Mouse (Mus musculus) embryonic fibroblast, embryonic 13.5 days (primary cell): ENCODE results near the gene Serpina1f. TPM values are rescaled to one million over a fixed set of nuclear protein-coding genes. Genes with fewer than 3 reads are reported as not detected.
"Not testable (repeated sequence)": the region's sequence is repeated elsewhere in the genome, so short reads cannot be mapped to it uniquely, and the experiment has no call there.

Experiments
- H3K27ac ChIP-seq: 2 replicates; pipeline ENCODE4 v1.5.1; 2012; ENCODE audit warnings: low read length, control low read depth, inconsistent platforms; ENCODE audit not compliant: insufficient read depth
- H3K4me1 ChIP-seq: 2 replicates; pipeline ENCODE4 v1.6.1; 2011; ENCODE audit warnings: low read length; ENCODE audit not compliant: control insufficient read depth, insufficient read depth
- H3K4me3 ChIP-seq: 2 replicates; pipeline ENCODE4 v1.5.1; 2011; ENCODE audit warnings: mild to moderate bottlenecking, control low read depth, low read length; ENCODE audit not compliant: insufficient read depth
- CTCF ChIP-seq: IDR thresholded peaks from 2 replicates; pipeline ENCODE4 v1.5.1; 2011; ENCODE audit warnings: mild to moderate bottlenecking, control low read depth, low read length, moderate library complexity, borderline replicate concordance; ENCODE audit not compliant: insufficient read depth
- POLR2A ChIP-seq: IDR thresholded peaks from 2 replicates; pipeline ENCODE4 v1.6.1; 2011; ENCODE audit warnings: low read depth, mild to moderate bottlenecking, control low read depth, low read length, moderate library complexity
- polyA plus RNA-seq: library from polyadenylated mRNA; stranded (reverse); fragments of >200 nt; gene quantifications from 2 replicates; pipeline ENCODE4 v1.2.4, GENCODE M21; 2011; ENCODE audit warnings: low read depth; ENCODE audit not compliant: missing spikeins, insufficient read length

Gene Serpina1f
- polyA plus RNA-seq, 1 experiment, result not detected

- no peak for TF ChIP-seq POLR2A
Observed at GRCm38 (mm10) chr12:103670344-103670743, 25.0 kb downstream of the Serpina1f start.

GRCm38 (mm10) chr12:103665286-103665685 is 30.0 kb downstream of the Serpina1f start:
- Histone ChIP-seq H3K4me1 (no peaks in the 10 kb centered on the region), H3K27ac (no peak overlapping the region), H3K4me3 (no peak overlapping the region)
- TF ChIP-seq CTCF (no peak), POLR2A (no peak)

More at GRCm38 (mm10) chr12:103670344-103670743, 25.0 kb downstream of the Serpina1f start:
- Histone ChIP-seq H3K27ac (no peak overlapping the region), H3K4me3 (no peak overlapping the region), H3K4me1 (no peaks in the 10 kb centered on the region)

GRCm38 (mm10) chr12:103662053-103662452 is 33.3 kb downstream of the Serpina1f start:
- H3K4me1 ChIP-seq, H3K4me3 ChIP-seq, H3K27ac ChIP-seq: not testable (repeated sequence)

GRCm38 (mm10) chr12:103660076-103660475 is 35.3 kb downstream of the Serpina1f start:
- TF ChIP-seq POLR2A (no peak), CTCF (no peak)
- Histone ChIP-seq H3K4me3 (no peak overlapping the region), H3K27ac (no peak overlapping the region), H3K4me1 (no peaks in the 10 kb centered on the region)

- TF ChIP-seq CTCF (no peak), POLR2A (no peak)
- Histone ChIP-seq H3K27ac (no peak overlapping the region), H3K4me3 (no peak overlapping the region)
Observed at GRCm38 (mm10) chr12:103659171-103659570, 36.2 kb downstream of the Serpina1f start.

GRCm38 (mm10) chr12:103657991-103658390 is 37.3 kb downstream of the Serpina1f start:
- no peak overlapping the region for H3K4me3 ChIP-seq
- no peak overlapping the region for H3K27ac ChIP-seq
- H3K4me1 ChIP-seq, result no peaks in the 10 kb centered on the region
- TF ChIP-seq CTCF (no peak), POLR2A (no peak)

More at GRCm38 (mm10) chr12:103659171-103659570, 36.2 kb downstream of the Serpina1f start:
- no peaks in the 10 kb centered on the region for H3K4me1 ChIP-seq

GRCm38 (mm10) chr12:103656848-103657626 is 38.3 kb downstream of the Serpina1f start, which contains the start of gene Serpina6:
TSS of gene Serpina6 (minus strand) at chr12:103657212.
- H3K4me1 ChIP-seq, result no peaks in the 10 kb centered on the region
- TF ChIP-seq CTCF (no peak), POLR2A (no peak)
- H3K27ac ChIP-seq, result no peak within 1 kb of the TSS
- no peak within 1 kb of the TSS for H3K4me3 ChIP-seq

GRCm38 (mm10) chr12:103655123-103656044 is 39.9 kb downstream of the Serpina1f start:
- TF ChIP-seq POLR2A, result no peak
- TF ChIP-seq CTCF, result no peak
- no peaks in the 10 kb centered on the region for H3K4me1 ChIP-seq
- no peak overlapping the region for H3K27ac ChIP-seq
- no peak overlapping the region for H3K4me3 ChIP-seq

GRCm38 (mm10) chr12:103653836-103654235 is 41.5 kb downstream of the Serpina1f start:
- no peak overlapping the region for H3K4me3 ChIP-seq
- TF ChIP-seq CTCF, result no peak
- no peak for TF ChIP-seq POLR2A
- H3K27ac ChIP-seq, result no peak overlapping the region
- H3K4me1 ChIP-seq, result no peaks in the 10 kb centered on the region

- no peak for TF ChIP-seq POLR2A
- no peak for TF ChIP-seq CTCF
- H3K4me1 ChIP-seq, result no peaks in the 10 kb centered on the region; the same call in 1 of the 2 replicates
- no peak overlapping the region for H3K27ac ChIP-seq
- no peak overlapping the region for H3K4me3 ChIP-seq
Observed at GRCm38 (mm10) chr12:103646314-103646713, 49.0 kb downstream of the Serpina1f start.
